Mouse (Mus musculus): ENCODE data around the gene Ddn. TPM values are rescaled to one million over a fixed set of nuclear protein-coding genes. Genes with fewer than 3 reads are reported as not detected.

Gene Ddn
- polyA plus RNA-seq, 1 experiment from 2014 or later: 1.4 TPM

DNA sequence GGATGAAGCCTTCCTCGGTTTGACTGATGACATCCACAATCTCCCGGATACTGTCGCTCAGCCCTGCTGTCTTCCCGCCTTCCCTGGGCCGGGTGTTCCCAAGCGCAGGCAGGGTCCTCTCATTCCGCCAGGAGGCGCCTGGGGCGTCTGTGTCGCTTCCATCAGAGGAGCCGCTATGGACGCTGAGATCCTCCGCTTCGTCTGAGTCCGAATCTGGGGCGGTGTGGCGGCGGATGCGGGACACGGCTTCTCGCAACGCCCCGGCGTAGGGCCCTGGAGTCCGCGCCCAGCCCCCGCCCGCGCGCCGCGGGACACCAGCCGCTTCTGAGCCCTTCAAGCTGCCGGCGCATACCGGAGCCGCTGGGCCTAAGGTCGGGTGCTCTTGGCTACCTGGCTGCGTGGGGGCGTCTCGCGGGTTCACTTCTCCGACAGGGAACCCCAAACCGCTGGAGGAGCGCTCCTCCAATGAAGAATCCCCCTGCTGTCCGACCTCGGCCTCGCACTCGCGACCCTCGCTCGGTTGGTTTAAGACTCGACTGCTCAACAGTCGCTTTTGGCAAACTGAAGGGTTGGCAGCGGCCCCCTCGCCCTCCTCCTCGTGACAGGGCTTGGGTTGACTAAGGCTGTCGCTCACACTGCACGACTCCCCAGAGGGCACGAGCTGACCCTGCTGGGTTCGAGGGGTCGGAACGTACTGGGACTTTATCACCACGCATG is 3.8 kb downstream of the Ddn start:
- Histone ChIP-seq H3K9me3 (ENCODE audit: control insufficient read depth, low read length) (no peaks in the 10 kb centered on the region), H3K27ac (ENCODE audit: low read depth, low read length) (no peak overlapping the region), H3K9ac (ENCODE audit: low read depth, low read length) (peak overlapping the region; percentile 37; the same call in 1 of the 2 replicates), H3K4me3 (ENCODE audit: low read length) (peak overlapping the region; percentile 47), H3K4me2 (replicated peaks; ENCODE audit: low read depth, low read length) (peak overlapping the region; percentile 71), H3K36me3 (ENCODE audit: control insufficient read depth, insufficient read depth, low read length) (no peaks in the 10 kb centered on the region), H3K4me1 (ENCODE audit: control insufficient read depth, insufficient read depth, low read length) (peaks cover 24% of the 10 kb centered on the region), H3K27me3 (ENCODE audit: control insufficient read depth, insufficient read depth, low read length) (peaks cover 95% of the 10 kb centered on the region)
- peak; percentile 61; the same call in 1 of the 2 replicates for ATAC-seq (ENCODE audit: low FRiP score, low TSS enrichment)
- under 1% methylated on average over 64 of the region's 64 CpGs for WGBS

DNA sequence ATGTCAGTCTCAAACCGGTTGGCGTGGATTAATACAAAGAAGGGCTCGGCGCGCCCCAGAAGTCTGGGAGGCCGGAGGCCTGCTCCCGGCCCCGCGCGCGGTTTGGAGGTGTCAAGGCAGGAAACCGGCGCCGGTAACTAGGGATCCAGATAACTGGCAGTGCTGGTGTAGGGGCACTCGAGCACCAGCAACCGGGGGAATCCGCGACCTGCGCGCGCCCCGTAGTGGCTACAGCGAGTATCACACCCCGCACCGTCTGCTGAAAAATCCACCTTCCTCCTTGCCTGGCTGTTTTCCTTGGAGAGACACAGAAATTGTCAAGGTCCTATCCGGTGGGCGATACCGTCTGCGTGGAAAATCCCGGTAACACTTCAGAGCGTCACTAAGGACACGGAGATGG is 5.2 kb downstream of the Ddn start:
- Histone ChIP-seq H3K27me3 (ENCODE audit: control insufficient read depth, insufficient read depth, low read length) (peaks cover 99% of the 10 kb centered on the region), H3K36me3 (ENCODE audit: control insufficient read depth, insufficient read depth, low read length) (no peaks in the 10 kb centered on the region), H3K9me3 (ENCODE audit: control insufficient read depth, low read length) (no peaks in the 10 kb centered on the region), H3K27ac (ENCODE audit: low read depth, low read length) (no peak overlapping the region), H3K4me1 (ENCODE audit: control insufficient read depth, insufficient read depth, low read length) (peaks cover 24% of the 10 kb centered on the region), H3K4me3 (ENCODE audit: low read length) (peak overlapping the region; percentile 14), H3K9ac (ENCODE audit: low read depth, low read length) (no peak overlapping the region), H3K4me2 (replicated peaks; ENCODE audit: low read depth, low read length) (no peak overlapping the region; the same call in 1 of the 2 replicates)
- WGBS: under 1% methylated on average over 32 of the region's 32 CpGs
- no peak for ATAC-seq (ENCODE audit: low FRiP score, low TSS enrichment)

DNA sequence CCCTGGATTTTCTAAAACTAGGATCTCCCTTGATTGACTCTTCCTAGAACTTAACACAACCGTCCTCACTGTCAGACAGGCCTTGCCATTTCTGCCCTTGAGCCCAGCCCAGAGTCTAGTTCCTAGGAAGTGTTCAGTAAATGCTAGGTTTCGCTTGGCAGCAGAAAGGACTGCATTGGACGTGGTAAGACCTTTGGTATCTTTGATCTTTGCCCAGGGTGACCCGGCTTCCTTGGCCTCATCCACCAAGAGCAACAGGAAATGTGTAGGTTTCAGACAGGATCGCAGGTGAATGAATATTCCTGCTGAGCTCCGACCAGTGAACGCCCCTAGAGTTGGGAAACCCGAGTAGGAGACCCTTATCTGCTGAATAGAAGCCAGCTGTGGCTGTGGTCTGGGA is 6.4 kb downstream of the Ddn start:
- Histone ChIP-seq H3K36me3 (ENCODE audit: control insufficient read depth, insufficient read depth, low read length) (no peaks in the 10 kb centered on the region), H3K4me1 (ENCODE audit: control insufficient read depth, insufficient read depth, low read length) (peaks cover 26% of the 10 kb centered on the region), H3K27ac (ENCODE audit: low read depth, low read length) (no peak overlapping the region), H3K4me3 (ENCODE audit: low read length) (no peak overlapping the region), H3K9ac (ENCODE audit: low read depth, low read length) (no peak overlapping the region), H3K4me2 (replicated peaks; ENCODE audit: low read depth, low read length) (no peak overlapping the region), H3K27me3 (ENCODE audit: control insufficient read depth, insufficient read depth, low read length) (peaks cover 99% of the 10 kb centered on the region), H3K9me3 (ENCODE audit: control insufficient read depth, low read length) (no peaks in the 10 kb centered on the region)
- WGBS: 4% methylated on average over 8 of the region's 8 CpGs
- no peak for ATAC-seq (ENCODE audit: low FRiP score, low TSS enrichment)

DNA sequence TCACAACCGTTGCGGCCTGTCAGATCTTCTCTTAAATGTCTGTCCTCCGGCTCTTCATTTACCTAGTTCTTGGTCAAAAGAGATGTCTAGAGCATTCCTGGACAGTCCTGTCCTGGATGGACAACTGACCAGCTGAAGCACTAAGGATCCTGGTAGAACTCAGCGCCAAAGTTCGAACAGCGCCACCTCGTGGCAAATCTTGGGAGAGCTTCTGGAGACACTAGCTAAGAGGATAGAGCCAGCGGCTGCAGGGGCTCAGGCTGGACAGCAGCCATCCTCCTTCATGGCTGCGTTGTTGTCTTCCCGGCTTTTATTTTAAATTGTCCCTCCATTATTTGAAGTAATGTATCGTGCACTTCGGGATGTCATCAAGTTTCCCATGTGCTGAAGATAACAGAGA is 9.9 kb downstream of the Ddn start:
- Histone ChIP-seq H3K27me3 (ENCODE audit: control insufficient read depth, insufficient read depth, low read length) (peaks cover 99% of the 10 kb centered on the region), H3K4me2 (replicated peaks; ENCODE audit: low read depth, low read length) (no peak overlapping the region), H3K4me3 (ENCODE audit: low read length) (no peak overlapping the region), H3K9me3 (ENCODE audit: control insufficient read depth, low read length) (no peaks in the 10 kb centered on the region), H3K9ac (ENCODE audit: low read depth, low read length) (no peak overlapping the region), H3K27ac (ENCODE audit: low read depth, low read length) (no peak overlapping the region), H3K36me3 (ENCODE audit: control insufficient read depth, insufficient read depth, low read length) (no peaks in the 10 kb centered on the region), H3K4me1 (ENCODE audit: control insufficient read depth, insufficient read depth, low read length) (peaks cover 12% of the 10 kb centered on the region)
- 10% methylated on average over 12 of the region's 12 CpGs for WGBS
- peak; percentile 70; the same call in 1 of the 2 replicates for ATAC-seq (ENCODE audit: low FRiP score, low TSS enrichment)

DNA sequence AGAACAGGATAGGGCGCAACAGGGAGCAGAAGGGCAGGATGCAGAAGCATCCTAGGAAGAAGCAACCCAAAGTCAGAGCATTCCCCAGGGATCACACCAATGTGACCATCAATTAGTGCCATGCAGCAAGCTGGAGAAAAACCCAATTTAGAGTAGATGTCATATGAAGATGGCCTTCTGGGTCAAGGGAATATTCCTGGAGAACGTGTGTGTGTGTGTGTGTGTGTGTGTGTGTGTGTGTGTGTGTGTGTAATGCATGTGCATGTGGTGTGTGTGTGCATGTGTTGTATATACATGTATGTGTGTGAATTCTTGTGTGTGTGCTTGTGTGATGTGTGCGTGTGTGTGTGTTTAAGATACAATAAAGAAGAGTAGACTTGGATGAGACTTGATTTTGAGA is 10.4 kb downstream of the Ddn start:
- H3K27ac ChIP-seq (ENCODE audit: low read depth, low read length): no peak overlapping the region
- no peak for ATAC-seq (ENCODE audit: low FRiP score, low TSS enrichment)
- no peak overlapping the region for H3K4me2 ChIP-seq (replicated peaks; ENCODE audit: low read depth, low read length)
- H3K4me3 ChIP-seq (ENCODE audit: low read length): no peak overlapping the region
- H3K9ac ChIP-seq (ENCODE audit: low read depth, low read length): no peak overlapping the region
- 49% methylated on average over 3 of the region's 3 CpGs for WGBS
- H3K4me1 ChIP-seq (ENCODE audit: control insufficient read depth, insufficient read depth, low read length): peaks cover 12% of the 10 kb centered on the region
- H3K36me3 ChIP-seq (ENCODE audit: control insufficient read depth, insufficient read depth, low read length): no peaks in the 10 kb centered on the region
- H3K9me3 ChIP-seq (ENCODE audit: control insufficient read depth, low read length): no peaks in the 10 kb centered on the region
- peaks cover 99% of the 10 kb centered on the region for H3K27me3 ChIP-seq (ENCODE audit: control insufficient read depth, insufficient read depth, low read length)

DNA sequence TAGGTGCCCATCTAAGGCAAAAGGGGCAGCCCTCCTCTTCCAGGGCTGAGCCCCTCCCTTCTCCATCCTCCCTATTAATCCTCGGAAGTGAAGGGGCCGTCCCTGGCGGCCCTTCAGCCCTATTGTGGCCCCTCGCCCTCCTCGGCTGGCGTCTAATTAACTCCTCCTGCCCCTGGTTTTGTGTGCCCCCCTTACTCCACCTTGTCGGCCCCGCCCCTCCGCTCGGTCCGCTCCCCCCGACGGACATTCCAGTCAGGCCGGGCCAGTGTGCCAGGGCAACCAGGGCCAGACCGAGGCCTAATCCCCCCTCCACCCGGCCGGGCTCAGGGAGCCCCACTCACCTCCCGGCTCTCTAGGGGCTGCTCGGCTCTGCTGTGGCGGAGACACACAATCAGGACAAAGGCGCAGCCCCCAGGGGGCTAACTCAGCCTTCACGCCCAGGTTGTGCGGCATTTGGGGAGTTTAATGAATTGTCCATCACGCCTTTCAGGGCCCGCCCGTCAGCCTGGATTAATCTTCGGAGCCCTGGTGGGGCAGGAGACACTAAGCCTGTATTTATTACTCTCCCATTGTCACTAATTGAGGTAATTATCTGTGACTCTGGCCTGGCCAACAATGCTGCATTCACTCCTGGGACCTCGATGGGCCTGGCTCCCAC is 11.3 kb downstream of the Ddn start:
- Histone ChIP-seq H3K4me1 (ENCODE audit: control insufficient read depth, insufficient read depth, low read length) (peaks cover 8% of the 10 kb centered on the region; the same call in 1 of the 2 replicates), H3K36me3 (ENCODE audit: control insufficient read depth, insufficient read depth, low read length) (no peaks in the 10 kb centered on the region), H3K27ac (ENCODE audit: low read depth, low read length) (no peak overlapping the region), H3K4me2 (replicated peaks; ENCODE audit: low read depth, low read length) (no peak overlapping the region), H3K27me3 (ENCODE audit: control insufficient read depth, insufficient read depth, low read length) (peaks cover 99% of the 10 kb centered on the region), H3K9ac (ENCODE audit: low read depth, low read length) (no peak overlapping the region), H3K4me3 (ENCODE audit: low read length) (no peak overlapping the region), H3K9me3 (ENCODE audit: control insufficient read depth, low read length) (no peaks in the 10 kb centered on the region)
- WGBS: under 1% methylated on average over 28 of the region's 28 CpGs
- ATAC-seq (ENCODE audit: low FRiP score, low TSS enrichment): no peak

DNA sequence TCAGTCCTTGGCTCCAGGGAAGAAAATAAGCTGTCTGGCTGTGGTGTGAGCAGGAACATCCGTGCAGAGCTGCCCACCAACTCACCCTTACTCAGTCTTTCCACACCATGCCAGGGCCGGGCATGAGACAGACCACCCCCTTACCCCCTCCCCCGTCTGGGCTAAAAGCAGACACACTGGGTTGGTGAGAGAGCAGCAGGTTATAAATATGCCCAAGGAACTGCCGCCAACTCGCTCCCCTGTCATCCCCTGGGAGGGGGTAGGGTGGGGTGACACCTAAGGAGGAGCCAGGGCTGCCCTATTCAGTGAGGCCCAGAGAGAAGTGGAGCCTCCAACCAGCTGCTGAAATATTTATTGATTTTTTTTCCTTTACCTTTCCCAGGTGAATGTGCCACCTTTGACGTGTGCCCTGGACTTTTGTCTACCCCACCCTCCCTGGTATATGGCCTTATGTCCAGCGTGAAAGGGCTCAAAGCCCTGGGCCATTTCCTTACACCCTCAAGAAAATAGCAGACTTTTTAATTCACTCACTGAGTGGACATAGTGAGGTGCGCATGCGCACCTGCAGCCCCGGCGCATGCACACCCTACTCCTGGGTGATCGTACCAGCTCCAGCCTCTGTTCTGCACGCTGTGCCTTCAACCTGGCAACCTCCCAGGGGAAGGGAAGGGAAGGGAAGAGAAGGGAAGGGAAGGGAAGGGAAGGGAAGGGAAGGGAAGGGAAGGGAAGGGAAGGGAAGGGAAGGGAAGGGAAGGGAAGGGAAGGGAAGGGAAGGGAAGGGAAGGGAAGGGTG is 12.3 kb downstream of the Ddn start:
- ATAC-seq (ENCODE audit: low FRiP score, low TSS enrichment): 0 out of 2 replicates have a peak, but pooled peaks have one; percentile 33
- no peak overlapping the region for H3K4me3 ChIP-seq (ENCODE audit: low read length)
- WGBS: 8% methylated on average over 13 of the region's 13 CpGs
- H3K27me3 ChIP-seq (ENCODE audit: control insufficient read depth, insufficient read depth, low read length): peaks cover 99% of the 10 kb centered on the region
- H3K36me3 ChIP-seq (ENCODE audit: control insufficient read depth, insufficient read depth, low read length): no peaks in the 10 kb centered on the region
- H3K9ac ChIP-seq (ENCODE audit: low read depth, low read length): no peak overlapping the region
- no peaks in the 10 kb centered on the region for H3K9me3 ChIP-seq (ENCODE audit: control insufficient read depth, low read length)
- H3K4me2 ChIP-seq (replicated peaks; ENCODE audit: low read depth, low read length): no peak overlapping the region
- peaks cover 15% of the 10 kb centered on the region; the same call in 1 of the 2 replicates for H3K4me1 ChIP-seq (ENCODE audit: control insufficient read depth, insufficient read depth, low read length)
- H3K27ac ChIP-seq (ENCODE audit: low read depth, low read length): no peak overlapping the region

DNA sequence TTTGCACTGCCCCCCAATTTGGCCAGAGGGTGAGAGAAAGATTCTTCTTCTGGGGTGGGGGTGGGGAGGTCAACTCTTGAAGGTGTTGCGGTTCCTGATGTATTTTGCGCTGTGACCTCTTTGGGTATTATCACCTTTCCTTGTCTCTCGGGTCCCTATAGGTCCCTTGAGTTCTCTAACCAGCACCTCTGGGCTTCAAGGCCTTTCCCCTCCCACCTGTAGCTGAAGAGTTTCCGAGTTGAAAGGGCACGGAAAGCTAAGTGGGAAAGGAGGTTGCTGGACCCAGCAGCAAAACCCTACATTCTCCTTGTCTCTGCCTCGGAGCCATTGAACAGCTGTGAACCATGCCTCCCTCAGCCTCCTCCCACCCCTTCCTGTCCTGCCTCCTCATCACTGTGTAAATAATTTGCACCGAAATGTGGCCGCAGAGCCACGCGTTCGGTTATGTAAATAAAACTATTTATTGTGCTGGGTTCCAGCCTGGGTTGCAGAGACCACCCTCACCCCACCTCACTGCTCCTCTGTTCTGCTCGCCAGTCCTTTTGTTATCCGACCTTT is 16.1 kb downstream of the Ddn start:
- no peak overlapping the region for H3K9ac ChIP-seq (ENCODE audit: low read depth, low read length)
- no peak for ATAC-seq (ENCODE audit: low FRiP score, low TSS enrichment)
- no peak overlapping the region for H3K4me2 ChIP-seq (replicated peaks; ENCODE audit: low read depth, low read length)

More for the DNA sequence above, 16.1 kb downstream of the Ddn start:
- no peaks in the 10 kb centered on the region for H3K9me3 ChIP-seq (ENCODE audit: control insufficient read depth, low read length)
- H3K27me3 ChIP-seq (ENCODE audit: control insufficient read depth, insufficient read depth, low read length): peaks cover 99% of the 10 kb centered on the region
- H3K4me3 ChIP-seq (ENCODE audit: low read length): peak overlapping the region; percentile 21
- peaks cover 19% of the 10 kb centered on the region; the same call in 1 of the 2 replicates for H3K4me1 ChIP-seq (ENCODE audit: control insufficient read depth, insufficient read depth, low read length)
- WGBS: 2% methylated on average over 13 of the region's 13 CpGs
- H3K36me3 ChIP-seq (ENCODE audit: control insufficient read depth, insufficient read depth, low read length): no peaks in the 10 kb centered on the region
- no peak overlapping the region for H3K27ac ChIP-seq (ENCODE audit: low read depth, low read length)

Data from kidney, embryonic 14.5 days (tissue).